Mouse (Mus musculus): ENCODE measurements around the gene Lrsam1. TPM values are rescaled to one million over a fixed set of nuclear protein-coding genes. Genes with fewer than 3 reads are reported as not detected.
"Not testable (repeated sequence)": the region's sequence is repeated elsewhere in the genome, so short reads cannot be mapped to it uniquely, and the experiment has no call there.

Gene Lrsam1
- 10 to 100 TPM; 35.4 to 43.8 TPM for total RNA-seq (2021)

GRCm38 (mm10) chr2:32961192-32961995, at the start of gene Lrsam1, which contains the start of gene Rpl12:
Gene Lrsam1, minus strand, starts transcription at chr2:32961614.
Gene Rpl12, plus strand, starts transcription at chr2:32961559.
- intact Hi-C loops (cut with DNase I), result no loop called here
- peak; percentile 95 for DNase-seq (ENCODE audit: low spot score in 2 of 2)

- DNase-seq (ENCODE audit: low spot score in 2 of 2); intact Hi-C loops (cut with DNase I): not testable (repeated sequence)
Observed at GRCm38 (mm10) chr2:33009055-33009454, 47.6 kb upstream of the Lrsam1 start.

GRCm38 (mm10) chr2:33005041-33005440, 43.6 kb upstream of the Lrsam1 start:
- DNase-seq (ENCODE audit: low spot score in 2 of 2), result peak in 1 of 2 experiments; percentile 43

GRCm38 (mm10) chr2:33002144-33002543, 40.7 kb upstream of the Lrsam1 start:
- intact Hi-C loops (cut with DNase I), result no loop called here
- peak in 1 of 2 experiments; percentile 80 for DNase-seq (ENCODE audit: low spot score in 2 of 2)

More at GRCm38 (mm10) chr2:33005041-33005440, 43.6 kb upstream of the Lrsam1 start:
- intact Hi-C loops (cut with DNase I), result no loop called here

DNA sequence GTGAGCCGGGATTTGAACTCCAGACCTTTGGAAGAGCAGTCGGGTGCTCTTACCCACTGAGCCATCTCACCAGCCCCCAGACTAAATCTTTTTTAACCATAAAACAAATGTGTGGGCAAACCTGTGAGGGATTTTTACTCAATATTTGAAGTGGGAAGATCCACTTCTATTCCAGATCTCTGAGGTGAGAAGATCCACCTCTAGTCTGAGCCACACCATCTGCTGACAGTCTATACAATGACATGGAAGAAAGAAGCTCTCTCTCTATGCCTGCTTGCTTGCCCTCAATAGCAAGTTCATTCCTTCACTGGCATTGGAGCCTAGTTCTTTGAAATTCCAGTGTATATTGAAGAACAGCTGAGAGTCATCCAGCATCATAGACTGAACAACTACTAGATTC, 38.3 kb upstream of the Lrsam1 start:
- intact Hi-C loops (cut with DNase I), result no loop called here
- peak in 1 of 2 experiments; percentile 63 for DNase-seq (ENCODE audit: low spot score in 2 of 2)

GRCm38 (mm10) chr2:32997792-32998191, 36.4 kb upstream of the Lrsam1 start:
- peak in 1 of 2 experiments; percentile 59 for DNase-seq (ENCODE audit: low spot score in 2 of 2)
- intact Hi-C loops (cut with DNase I), result no loop called here

DNA sequence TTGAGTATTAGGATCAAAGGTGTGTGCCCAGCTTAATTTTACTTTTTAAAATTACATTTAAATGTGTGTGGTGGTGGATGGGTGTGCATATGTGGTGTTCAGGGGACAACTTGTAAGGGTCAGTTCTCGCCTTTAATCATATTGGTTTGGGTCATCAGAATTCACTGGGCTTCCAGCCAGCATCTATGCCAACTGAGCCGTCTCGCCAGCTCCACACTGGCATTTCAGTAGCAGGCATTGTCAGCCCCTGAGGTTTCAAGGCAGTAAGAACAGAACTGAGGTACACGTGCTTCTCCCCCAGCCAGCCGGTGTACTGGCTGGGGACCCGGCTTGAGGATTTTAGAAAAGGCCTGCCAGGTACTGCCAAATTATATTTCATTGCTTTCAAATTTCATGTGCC, 35.7 kb upstream of the Lrsam1 start:
- DNase-seq (ENCODE audit: low spot score in 2 of 2), result no peak
- intact Hi-C loops (cut with DNase I), result no loop called here

DNA sequence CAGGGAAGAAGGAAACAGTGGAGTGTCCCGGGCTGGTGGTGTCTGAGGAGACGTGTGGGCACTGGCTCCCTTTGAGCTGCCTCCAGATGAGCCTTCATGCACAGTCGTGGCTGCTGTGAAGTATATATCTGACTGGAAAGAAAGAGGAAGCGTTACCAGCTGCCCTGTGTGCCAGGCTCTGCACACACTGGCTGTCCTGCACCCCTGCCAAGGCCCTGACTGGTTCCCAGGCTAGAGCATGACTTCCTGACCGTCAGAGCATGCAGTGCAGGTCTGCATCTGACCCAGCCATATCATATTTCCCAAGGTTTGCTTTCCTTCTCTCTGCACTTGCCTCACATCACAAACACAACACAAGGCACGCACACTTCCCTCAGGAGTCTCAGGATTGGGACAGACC, 30.7 kb upstream of the Lrsam1 start:
- DNase-seq (ENCODE audit: low spot score in 2 of 2), result peak in 1 of 2 experiments; percentile 38
- intact Hi-C loops (cut with DNase I), result loop anchor here (5.0 kb wide), 1 partner anchor 135 kb away; no protein-coding TSS in a partner anchor

DNA sequence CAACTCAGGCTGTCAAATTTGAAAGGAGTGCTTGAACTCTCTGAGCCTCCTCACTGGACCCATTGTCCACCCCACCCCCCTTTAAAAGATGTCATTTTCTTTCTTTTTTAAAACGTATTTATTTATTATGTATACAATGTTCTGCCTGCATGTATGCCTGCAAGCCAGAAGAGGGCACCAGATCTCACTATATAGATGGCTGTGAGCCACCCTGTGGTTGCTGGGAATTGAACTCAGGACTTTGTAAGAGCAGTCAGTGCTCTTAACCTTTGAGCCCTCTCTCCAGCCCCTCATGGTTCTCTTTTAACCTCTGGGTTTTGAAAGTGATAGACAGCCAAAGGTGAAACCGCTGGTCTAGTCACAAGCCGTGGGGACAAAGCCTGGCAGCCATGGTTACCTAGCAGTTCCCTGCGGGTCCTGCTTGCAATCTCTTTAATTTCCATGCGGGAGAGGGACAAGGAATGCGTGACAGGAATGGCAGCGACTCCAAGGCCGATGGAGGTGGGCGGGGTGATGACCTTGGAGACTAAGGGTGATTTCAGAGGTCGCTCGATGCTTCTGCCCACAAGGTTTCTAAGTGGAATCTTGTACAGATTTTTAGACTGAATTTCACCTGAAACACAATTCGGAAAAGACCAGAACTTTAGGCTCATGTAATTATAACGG, 28.9 kb upstream of the Lrsam1 start:
- intact Hi-C loops (cut with DNase I), result loop anchor here (5.0 kb wide), 1 partner anchor 137 kb away; no protein-coding TSS in a partner anchor

GRCm38 (mm10) chr2:32989376-32989775, 28.0 kb upstream of the Lrsam1 start:
- DNase-seq (ENCODE audit: low spot score in 2 of 2), result no peak
- intact Hi-C loops (cut with DNase I), result loop anchor here (10.0 kb wide), 1 partner anchor 355 kb away; no protein-coding TSS in a partner anchor

More for the DNA sequence above, 28.9 kb upstream of the Lrsam1 start:
- DNase-seq (ENCODE audit: low spot score in 2 of 2), result no peak

DNA sequence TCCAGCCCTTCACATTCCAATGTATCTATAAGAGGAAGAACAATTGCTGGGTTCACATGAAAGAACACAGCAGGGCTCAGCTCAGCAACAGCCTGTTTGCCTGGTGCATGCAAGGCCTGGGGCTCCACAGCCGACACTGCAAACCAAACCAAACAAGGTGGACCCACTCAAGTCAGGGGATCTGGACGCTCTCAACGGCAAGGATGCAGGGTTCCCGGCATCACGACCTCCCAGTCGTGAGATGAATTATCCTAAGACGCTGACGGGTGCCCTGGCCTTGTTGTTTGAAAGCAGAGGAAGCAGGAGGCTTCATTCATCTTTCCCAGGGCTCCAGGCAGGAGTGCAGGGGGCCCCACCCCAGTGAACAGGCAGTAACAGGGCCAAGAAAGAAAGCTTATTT, 24.4 kb upstream of the Lrsam1 start:
- no peak for DNase-seq (ENCODE audit: low spot score in 2 of 2)
- intact Hi-C loops (cut with DNase I), result loop anchor here (10.0 kb wide), 1 partner anchor 359 kb away; no protein-coding TSS in a partner anchor

DNA sequence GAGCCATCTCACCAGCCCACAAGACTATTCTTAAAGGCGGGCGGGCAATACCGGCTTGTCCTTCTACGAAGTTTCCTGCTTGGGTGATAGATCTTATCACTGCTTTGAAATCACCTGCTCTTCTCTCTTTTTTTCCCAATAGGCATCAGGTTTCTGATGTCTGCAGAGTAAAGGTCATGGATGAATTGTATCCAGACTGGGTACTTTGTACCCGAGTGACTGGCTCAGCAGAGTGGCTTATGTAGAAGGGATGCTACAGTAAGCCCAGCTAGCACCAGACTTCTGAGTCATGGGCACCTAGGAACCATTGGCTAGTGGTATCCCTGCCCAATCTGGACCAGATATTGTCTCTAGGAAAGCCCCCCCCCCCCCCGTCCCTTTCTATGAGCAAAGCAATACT, 22.2 kb upstream of the Lrsam1 start:
- intact Hi-C loops (cut with DNase I), result loop anchor here (5.0 to 10.0 kb wide), 2 partner anchors 149 to 361 kb away; partner anchors contain the start of gene Garnl3

GRCm38 (mm10) chr2:32982700-32983099, 21.3 kb upstream of the Lrsam1 start:
- intact Hi-C loops (cut with DNase I), result loop anchor here (5.0 to 10.0 kb wide), 2 partner anchors 150 to 362 kb away; partner anchors contain the start of gene Garnl3
- no peak for DNase-seq (ENCODE audit: low spot score in 2 of 2)

More for the DNA sequence above, 22.2 kb upstream of the Lrsam1 start:
- no peak for DNase-seq (ENCODE audit: low spot score in 2 of 2)

GRCm38 (mm10) chr2:32981725-32982271, 20.4 kb upstream of the Lrsam1 start, which contains the start of gene Slc2a8:
Gene Slc2a8, minus strand, starts transcription at chr2:32982083.
- DNase-seq (ENCODE audit: low spot score in 2 of 2), result peak; percentile 92 to 98
- intact Hi-C loops (cut with DNase I), result loop anchor here (5.0 to 10.0 kb wide), 2 partner anchors 151 to 363 kb away; partner anchors contain the start of gene Garnl3

DNA sequence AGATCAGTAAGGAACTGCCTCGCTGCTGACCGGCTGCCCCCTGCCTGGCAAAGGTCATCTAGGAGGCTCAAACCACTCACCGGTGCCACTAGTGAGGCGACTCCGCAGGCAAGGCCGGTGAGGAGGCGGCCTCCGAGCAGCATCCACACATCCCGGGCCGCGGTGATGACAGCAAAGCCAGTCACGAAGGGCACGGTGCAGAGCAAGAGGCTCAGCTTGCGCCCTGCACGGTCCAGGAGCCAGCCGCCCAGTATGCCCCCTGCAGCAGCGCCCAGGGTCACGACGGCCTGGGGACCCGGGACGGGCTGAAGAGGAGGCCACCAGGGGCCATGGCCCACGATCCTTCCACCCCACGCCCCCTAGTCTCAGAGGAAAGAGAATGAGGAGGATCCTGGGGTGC, 19.9 kb upstream of the Lrsam1 start:
- no peak for DNase-seq (ENCODE audit: low spot score in 2 of 2)
- intact Hi-C loops (cut with DNase I), result loop anchor here (5.0 to 10.0 kb wide), 2 partner anchors 151 to 364 kb away; partner anchors contain the start of gene Garnl3

DNA sequence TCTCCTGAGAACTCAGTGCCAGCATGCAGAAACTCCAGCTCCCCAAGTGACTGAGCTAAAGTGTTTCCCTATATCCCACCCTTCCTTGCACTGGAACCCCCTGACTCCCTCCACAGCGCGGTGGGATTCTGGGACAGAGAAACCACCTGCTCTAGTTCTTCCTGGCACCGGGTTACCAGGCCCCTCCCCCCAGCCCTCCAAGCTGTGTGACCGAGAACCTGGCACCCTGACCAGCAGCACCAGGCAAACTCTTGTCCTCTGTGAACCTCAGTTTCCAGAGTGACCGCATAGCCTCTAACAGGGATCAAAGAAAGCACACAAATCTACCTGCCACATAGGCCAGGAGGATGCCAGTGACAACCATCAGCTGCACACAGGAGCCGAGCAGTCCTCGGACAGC, 18.3 kb upstream of the Lrsam1 start:
- no peak for DNase-seq (ENCODE audit: low spot score in 2 of 2)

DNA sequence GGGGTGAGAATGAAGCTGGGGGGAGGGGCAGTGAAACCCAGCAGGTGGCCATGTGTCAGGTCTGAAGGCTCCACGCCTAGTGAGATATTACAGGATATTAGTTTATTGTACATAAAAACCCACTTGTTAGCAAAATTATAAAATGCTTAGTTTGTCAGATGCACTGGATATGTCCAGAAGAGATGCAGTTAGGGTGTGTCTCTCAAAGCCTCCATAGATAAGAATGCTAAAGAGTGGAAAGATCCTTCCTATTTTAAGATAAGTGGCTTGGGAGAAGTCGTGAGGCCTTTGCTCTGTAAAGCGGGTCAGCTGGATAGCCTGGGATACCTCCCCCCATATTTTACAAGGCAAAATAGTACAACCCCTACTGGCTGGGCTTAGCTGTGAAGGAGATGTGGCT, 17.3 kb upstream of the Lrsam1 start:
- DNase-seq (ENCODE audit: low spot score in 2 of 2), result no peak

More for the DNA sequence above, 18.3 kb upstream of the Lrsam1 start:
- intact Hi-C loops (cut with DNase I), result loop anchor here (5.0 to 10.0 kb wide), 2 partner anchors 153 to 365 kb away; partner anchors contain the start of gene Garnl3

GRCm38 (mm10) chr2:32977114-32977513, 15.7 kb upstream of the Lrsam1 start:
- intact Hi-C loops (cut with DNase I), result no loop called here
- DNase-seq (ENCODE audit: low spot score in 2 of 2), result no peak

More for the DNA sequence above, 17.3 kb upstream of the Lrsam1 start:
- intact Hi-C loops (cut with DNase I), result no loop called here

DNA sequence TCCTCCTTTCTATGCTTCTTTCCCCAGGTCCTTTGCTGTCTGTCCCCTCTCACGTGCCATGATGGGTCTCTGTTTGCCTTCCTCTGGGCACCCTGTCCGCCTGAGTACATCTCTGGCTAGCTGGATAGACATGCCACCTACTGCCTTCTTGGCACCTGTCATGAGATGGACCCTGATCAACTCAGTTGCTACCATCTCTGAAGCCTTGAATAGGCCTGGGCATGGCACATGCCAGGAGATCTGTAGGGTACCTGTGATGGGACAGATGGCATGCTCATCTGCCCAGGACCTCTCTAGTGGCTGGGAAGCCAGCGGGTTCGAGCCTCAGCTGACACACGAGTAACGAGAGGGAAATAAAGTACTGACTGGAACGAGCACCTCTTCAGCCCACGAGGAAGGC, 12.8 kb upstream of the Lrsam1 start:
- intact Hi-C loops (cut with DNase I), result no loop called here
- no peak for DNase-seq (ENCODE audit: low spot score in 2 of 2)
